Mouse (Mus musculus) urinary bladder, postnatal 36 days (tissue): ENCODE measurements around the gene Esp38.
"Not testable (repeated sequence)": the region's sequence is repeated elsewhere in the genome, so short reads cannot be mapped to it uniquely, and the experiment has no call there.

ENCODE experiments used
- DNase-seq, 2 experiments: peaks; one replicate each; pipeline ENCODE4 v3.0.0; 2022; ENCODE audit warnings: low spot score in 2 of 2, mixed read lengths in 1 of 2

Gene Esp38

DNA sequence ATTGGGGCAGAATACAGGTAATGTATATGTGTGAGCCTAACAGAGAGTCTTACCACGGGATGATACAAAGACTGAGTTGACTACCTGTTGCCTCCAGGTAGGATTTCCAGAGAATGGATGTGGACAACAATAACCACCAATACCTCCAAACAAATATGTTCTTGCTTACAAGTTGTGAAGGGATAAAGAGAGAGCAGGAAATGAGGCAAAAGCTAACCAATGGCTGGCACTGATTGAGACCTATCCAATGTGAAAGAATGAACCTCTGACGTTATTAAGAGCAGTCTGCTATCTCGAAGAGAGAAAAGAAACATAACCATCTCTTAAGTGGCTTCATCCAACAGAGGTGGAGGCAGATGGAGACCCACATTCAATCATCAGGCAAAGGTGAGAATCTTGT lies at the start of gene Esp38:
Esp38 (plus strand) TSS at position 301 of the 400 bp plus-strand sequence.
- no peak for DNase-seq

GRCm38 (mm10) chr17:39902928-39903545 lies 47.3 kb upstream of the Esp38 start:
- DNase-seq: not testable (repeated sequence)
